Mouse (Mus musculus) layer of hippocampus, adult 9-10 months (tissue): ENCODE measurements around the gene Rrp9.
A peak's percentile ranks its signal among the peaks of the same experiment; 100 is the strongest.

ENCODE experiments used
- DNase-seq: peaks from one replicate; pipeline ENCODE4 v3.0.0; 2022; ENCODE audit warnings: low spot score

The Rrp9 gene

GRCm38 (mm10) chr9:106519433-106519832 lies 43.7 kb downstream of the Rrp9 start:
- no peak for DNase-seq

- DNase-seq = no peak
Measured at GRCm38 (mm10) chr9:106519909-106520308, 44.1 kb downstream of the Rrp9 start.

- no peak for DNase-seq
Measured at GRCm38 (mm10) chr9:106531833-106532232, 56.1 kb downstream of the Rrp9 start.

- DNase-seq = no peak
Measured at GRCm38 (mm10) chr9:106534296-106534695, 58.5 kb downstream of the Rrp9 start.

- peak; percentile 9 for DNase-seq
Measured at GRCm38 (mm10) chr9:106534975-106535374, 59.2 kb downstream of the Rrp9 start.
